Mouse (Mus musculus) forebrain, embryonic 12.5 days (tissue): Measurements from ENCODE around the gene Eln. TPM values are rescaled to one million over a fixed set of nuclear protein-coding genes. Genes with fewer than 3 reads are reported as not detected.

Experiments used
- ATAC-seq: fragments of 200-750 bp; cut with Nextera tagmentation; 2 replicates; pipeline ENCODE4 v1.8.0; 2017; ENCODE audit warnings: moderate TSS enrichment; ENCODE audit not compliant: low FRiP score
- H3K27ac ChIP-seq: fragments of 300-500 bp; sonication (generic); 2 replicates; pipeline ENCODE4 v1.5.1; 2016; ENCODE audit warnings: mild to moderate bottlenecking
- H3K27me3 ChIP-seq: fragments of 300-500 bp; sonication (generic); 2 replicates; pipeline ENCODE4 v1.6.1; 2016; ENCODE audit warnings: mild to moderate bottlenecking
- H3K36me3 ChIP-seq: fragments of 300-500 bp; sonication (generic); replicated peaks from 2 replicates; pipeline ENCODE4 v1.6.1; 2016; ENCODE audit warnings: mild to moderate bottlenecking
- H3K4me1 ChIP-seq: fragments of 300-500 bp; sonication (generic); 2 replicates; pipeline ENCODE4 v1.6.1; 2016
- H3K4me2 ChIP-seq: fragments of 300-500 bp; sonication (generic); 2 replicates; pipeline ENCODE4 v1.6.1; 2016; ENCODE audit warnings: mild to moderate bottlenecking, moderate library complexity
- H3K4me3 ChIP-seq: fragments of 300-500 bp; sonication (generic); replicated peaks from 2 replicates; pipeline ENCODE4 v1.5.1; 2016; ENCODE audit warnings: mild to moderate bottlenecking
- H3K9ac ChIP-seq: fragments of 300-500 bp; sonication (generic); 2 replicates; pipeline ENCODE4 v1.6.1; 2016; ENCODE audit warnings: mild to moderate bottlenecking
- H3K9me3 ChIP-seq: fragments of 300-500 bp; sonication (generic); 2 replicates; pipeline ENCODE4 v1.6.1; 2016
- WGBS: fragments of 180-500 bp; shearing (Covaris S2); methylation state at CpG from one replicate; pipeline ENCODE4 v1.1.7; 2016; 5-methylcytosine and 5-hydroxymethylcytosine counted together
- polyA plus RNA-seq: library from polyadenylated mRNA; unstranded; fragments of >200 nt; fragmentation: Nextera tagmentation; extraction: Ambion mirVana; gene quantifications from 2 replicates; pipeline ENCODE4 v1.2.1, GENCODE M21; 2016

Gene Eln
- polyA plus RNA-seq, 1 experiment from 2014 or later = 3.7 TPM

GRCm38 (mm10) chr5:134695539-134695938 is 51.6 kb downstream of the Eln start:
- Histone ChIP-seq H3K9me3 (no peaks in the 10 kb centered on the region), H3K9ac (no peak overlapping the region), H3K36me3 (no peaks in the 10 kb centered on the region), H3K4me2 (no peak overlapping the region), H3K27ac (no peak overlapping the region), H3K27me3 (no peaks in the 10 kb centered on the region), H3K4me3 (no peak overlapping the region), H3K4me1 (no peaks in the 10 kb centered on the region)
- ATAC-seq = no peak
- WGBS = 74% methylated on average over 2 of the region's 2 CpGs

GRCm38 (mm10) chr5:134695082-134695481 is 52.0 kb downstream of the Eln start:
- Histone ChIP-seq H3K27ac (no peak overlapping the region), H3K4me3 (no peak overlapping the region), H3K9me3 (no peaks in the 10 kb centered on the region), H3K36me3 (no peaks in the 10 kb centered on the region), H3K4me2 (no peak overlapping the region), H3K9ac (no peak overlapping the region), H3K4me1 (no peaks in the 10 kb centered on the region), H3K27me3 (no peaks in the 10 kb centered on the region)
- no peak for ATAC-seq
- 13% methylated on average over 2 of the region's 2 CpGs for WGBS

GRCm38 (mm10) chr5:134692704-134693103 is 54.4 kb downstream of the Eln start:
- H3K9ac ChIP-seq = no peak overlapping the region
- H3K9me3 ChIP-seq = no peaks in the 10 kb centered on the region
- H3K4me1 ChIP-seq = peaks cover 6% of the 10 kb centered on the region
- H3K36me3 ChIP-seq = no peaks in the 10 kb centered on the region
- H3K4me2 ChIP-seq = no peak overlapping the region
- WGBS = 92% methylated on average over 1 of the region's 1 CpGs
- no peak for ATAC-seq
- no peaks in the 10 kb centered on the region for H3K27me3 ChIP-seq
- no peak overlapping the region for H3K27ac ChIP-seq
- H3K4me3 ChIP-seq = no peak overlapping the region

GRCm38 (mm10) chr5:134688718-134689284 is 58.3 kb downstream of the Eln start:
- Histone ChIP-seq H3K9ac (peak overlapping the region; percentile 94), H3K4me1 (peaks cover 22% of the 10 kb centered on the region), H3K9me3 (no peaks in the 10 kb centered on the region), H3K36me3 (peaks cover 27% of the 10 kb centered on the region), H3K27me3 (0 out of 2 replicates have a peak, but pooled peaks cover 4% of the 10 kb centered on the region), H3K4me3 (peak overlapping the region; percentile 84), H3K4me2 (peak overlapping the region; percentile 87), H3K27ac (peak overlapping the region; percentile 88)
- WGBS = under 1% methylated on average over 35 of the region's 38 CpGs
- ATAC-seq = peak; percentile 96

GRCm38 (mm10) chr5:134688086-134688717 is 58.9 kb downstream of the Eln start, which contains the start of gene Limk1:
Limk1 (minus strand) TSS chr5:134688598.
- ATAC-seq = peak; percentile 19
- peak within 1 kb of the TSS; percentile 94 for H3K9ac ChIP-seq
- peak within 1 kb of the TSS; percentile 84 for H3K4me3 ChIP-seq
- H3K27me3 ChIP-seq = 0 out of 2 replicates have a peak, but pooled peaks cover 4% of the 10 kb centered on the region
- no peaks in the 10 kb centered on the region for H3K9me3 ChIP-seq
- peaks cover 22% of the 10 kb centered on the region for H3K4me1 ChIP-seq
- H3K27ac ChIP-seq = peak within 1 kb of the TSS; percentile 88
- H3K4me2 ChIP-seq = peak within 1 kb of the TSS; percentile 87
- H3K36me3 ChIP-seq = peaks cover 31% of the 10 kb centered on the region
- WGBS = under 1% methylated on average over 43 of the region's 69 CpGs

GRCm38 (mm10) chr5:134687187-134687586 is 59.9 kb downstream of the Eln start:
- peak overlapping the region; percentile 87 for H3K4me2 ChIP-seq
- H3K27me3 ChIP-seq = 0 out of 2 replicates have a peak, but pooled peaks cover 4% of the 10 kb centered on the region
- H3K9me3 ChIP-seq = no peaks in the 10 kb centered on the region
- H3K4me1 ChIP-seq = peaks cover 22% of the 10 kb centered on the region
- H3K9ac ChIP-seq = peak overlapping the region; percentile 94
- H3K4me3 ChIP-seq = peak overlapping the region; percentile 84
- ATAC-seq = no peak
- peaks cover 40% of the 10 kb centered on the region for H3K36me3 ChIP-seq
- 78% methylated on average over 1 of the region's 1 CpGs for whole genome bisulfite sequencing
- H3K27ac ChIP-seq = no peak overlapping the region

GRCm38 (mm10) chr5:134686541-134686940 is 60.6 kb downstream of the Eln start:
- peaks cover 40% of the 10 kb centered on the region for H3K36me3 ChIP-seq
- H3K4me2 ChIP-seq = no peak overlapping the region
- H3K9me3 ChIP-seq = no peaks in the 10 kb centered on the region
- H3K27ac ChIP-seq = no peak overlapping the region
- WGBS = 87% methylated on average over 6 of the region's 6 CpGs
- no peak overlapping the region for H3K9ac ChIP-seq
- peaks cover 22% of the 10 kb centered on the region for H3K4me1 ChIP-seq
- no peak overlapping the region; the same call in 1 of the 2 replicates for H3K4me3 ChIP-seq
- H3K27me3 ChIP-seq = 0 out of 2 replicates have a peak, but pooled peaks cover 4% of the 10 kb centered on the region
- ATAC-seq = no peak

GRCm38 (mm10) chr5:134684398-134684797 is 62.7 kb downstream of the Eln start:
- no peak overlapping the region for H3K4me3 ChIP-seq
- peaks cover 21% of the 10 kb centered on the region for H3K4me1 ChIP-seq
- peaks cover 40% of the 10 kb centered on the region for H3K36me3 ChIP-seq
- no peak overlapping the region for H3K27ac ChIP-seq
- WGBS = 72% methylated on average over 2 of the region's 2 CpGs
- no peak for ATAC-seq
- H3K9ac ChIP-seq = no peak overlapping the region
- 0 out of 2 replicates have a peak, but pooled peaks cover 4% of the 10 kb centered on the region for H3K27me3 ChIP-seq
- H3K9me3 ChIP-seq = no peaks in the 10 kb centered on the region
- no peak overlapping the region for H3K4me2 ChIP-seq

GRCm38 (mm10) chr5:134683813-134684212 is 63.3 kb downstream of the Eln start:
- Histone ChIP-seq H3K4me3 (no peak overlapping the region), H3K27ac (peak overlapping the region; percentile 42; the same call in 1 of the 2 replicates), H3K36me3 (peaks cover 40% of the 10 kb centered on the region), H3K9ac (no peak overlapping the region), H3K4me1 (peaks cover 24% of the 10 kb centered on the region), H3K4me2 (no peak overlapping the region), H3K9me3 (no peaks in the 10 kb centered on the region), H3K27me3 (0 out of 2 replicates have a peak, but pooled peaks cover 4% of the 10 kb centered on the region)
- 67% methylated on average over 2 of the region's 2 CpGs for WGBS
- ATAC-seq = no peak

- Histone ChIP-seq H3K27ac (0 out of 2 replicates have a peak overlapping the region, but pooled peaks have one; percentile 5), H3K4me3 (no peak overlapping the region), H3K4me2 (no peak overlapping the region), H3K9me3 (no peaks in the 10 kb centered on the region), H3K4me1 (peaks cover 30% of the 10 kb centered on the region), H3K27me3 (no peaks in the 10 kb centered on the region), H3K36me3 (peaks cover 25% of the 10 kb centered on the region), H3K9ac (no peak overlapping the region)
- WGBS = 85% methylated on average over 12 of the region's 12 CpGs
- no peak for ATAC-seq
Measured at GRCm38 (mm10) chr5:134680238-134680637, 66.9 kb downstream of the Eln start.

- Histone ChIP-seq H3K36me3 (peaks cover 15% of the 10 kb centered on the region; the same call in 1 of the 2 replicates), H3K27ac (no peak overlapping the region), H3K27me3 (no peaks in the 10 kb centered on the region), H3K9me3 (no peaks in the 10 kb centered on the region), H3K4me2 (no peak overlapping the region), H3K4me3 (no peak overlapping the region), H3K9ac (no peak overlapping the region), H3K4me1 (peaks cover 32% of the 10 kb centered on the region)
- 75% methylated on average over 8 of the region's 8 CpGs for WGBS
- no peak for ATAC-seq
Measured at GRCm38 (mm10) chr5:134678827-134679546, 68.1 kb downstream of the Eln start.

- Histone ChIP-seq H3K4me2 (no peak overlapping the region), H3K9ac (no peak overlapping the region), H3K27me3 (no peaks in the 10 kb centered on the region), H3K9me3 (no peaks in the 10 kb centered on the region), H3K4me3 (no peak overlapping the region), H3K36me3 (peaks cover 7% of the 10 kb centered on the region; the same call in 1 of the 2 replicates), H3K27ac (no peak overlapping the region), H3K4me1 (peaks cover 32% of the 10 kb centered on the region)
- WGBS = 83% methylated on average over 3 of the region's 3 CpGs
- no peak for ATAC-seq
Measured at GRCm38 (mm10) chr5:134678031-134678430, 69.1 kb downstream of the Eln start.
